Mouse (Mus musculus) cerebellum, adult 8-10 months (tissue): ENCODE data around the gene Arhgef2.

Experiments
- DNase-seq: peaks from one replicate; pipeline ENCODE4 v3.0.0; 2022

Arhgef2 gene

GRCm38 (mm10) chr3:88647076-88647475 is 41.3 kb downstream of the Arhgef2 start:
- DNase-seq = no peak

- DNase-seq = no peak
These were observed 42.1 kb downstream of the Arhgef2 start for GRCm38 (mm10) chr3:88647779-88648413.

- DNase-seq = no peak
These were observed 42.8 kb downstream of the Arhgef2 start for GRCm38 (mm10) chr3:88648452-88649168.

- no peak for DNase-seq
These were observed 43.4 kb downstream of the Arhgef2 start for GRCm38 (mm10) chr3:88649186-88649585.

- no peak for DNase-seq
These were observed 44.2 kb downstream of the Arhgef2 start for GRCm38 (mm10) chr3:88649967-88650366.

GRCm38 (mm10) chr3:88650713-88651504 is 45.1 kb downstream of the Arhgef2 start:
- no peak for DNase-seq

GRCm38 (mm10) chr3:88651669-88652618 is 46.2 kb downstream of the Arhgef2 start:
- no peak for DNase-seq

- no peak for DNase-seq
These were observed 47.2 kb downstream of the Arhgef2 start, which contains the start of gene Rxfp4 for GRCm38 (mm10) chr3:88652846-88653515. Gene Rxfp4, minus strand, starts transcription at chr3:88653142.

GRCm38 (mm10) chr3:88653516-88654370 is 48.0 kb downstream of the Arhgef2 start:
- no peak for DNase-seq

- no peak for DNase-seq
These were observed 48.9 kb downstream of the Arhgef2 start for GRCm38 (mm10) chr3:88654621-88655020.

- DNase-seq = no peak
These were observed 49.9 kb downstream of the Arhgef2 start for GRCm38 (mm10) chr3:88655619-88656018.

- no peak for DNase-seq
These were observed 52.8 kb downstream of the Arhgef2 start for GRCm38 (mm10) chr3:88658441-88659127.

- no peak for DNase-seq
These were observed 54.0 kb downstream of the Arhgef2 start for GRCm38 (mm10) chr3:88659798-88660197.

- no peak for DNase-seq
These were observed 58.3 kb downstream of the Arhgef2 start for GRCm38 (mm10) chr3:88664095-88664494.

GRCm38 (mm10) chr3:88677399-88677798 is 71.6 kb downstream of the Arhgef2 start:
- peak; percentile 80 for DNase-seq

- DNase-seq = no peak
These were observed 78.0 kb downstream of the Arhgef2 start for GRCm38 (mm10) chr3:88683814-88684213.

- no peak for DNase-seq
These were observed 78.6 kb downstream of the Arhgef2 start for GRCm38 (mm10) chr3:88684236-88684979.

GRCm38 (mm10) chr3:88684980-88685941 is 79.5 kb downstream of the Arhgef2 start, which contains the start of gene Khdc4:
Gene Khdc4, plus strand, starts transcription at chr3:88685803.
- peak; percentile 94 for DNase-seq
